Mouse (Mus musculus): ENCODE measurements at regions not wholly inside any gene's neighbourhood (a gene's known extent, or its start where the extent isn't known, plus 50 kb on each side); places are given as distances from the start of the nearest gene placed in this dataset.
A peak's percentile ranks its signal among the peaks of the same experiment; 100 is the strongest.

GRCm38 (mm10) chr10:111711519-111712113, 205.5 kb downstream of the Phlda1 start:
- ATAC-seq (replicated peaks; ENCODE audit: extremely low read depth, insufficient read depth, low FRiP score) = no peak
- Histone ChIP-seq H3K27me3 (ENCODE audit: control insufficient read depth, insufficient read depth, low read length) (no peaks in the 10 kb centered on the region), H3K9ac (ENCODE audit: low read length) (no peak overlapping the region), H3K4me3 (ENCODE audit: low read length) (no peak overlapping the region), H3K4me2 (ENCODE audit: low read depth, low read length) (no peak overlapping the region), H3K9me3 (replicated peaks; ENCODE audit: control insufficient read depth, low read length) (no peaks in the 10 kb centered on the region), H3K36me3 (ENCODE audit: control insufficient read depth, insufficient read depth) (no peaks in the 10 kb centered on the region), H3K27ac (ENCODE audit: low read length) (no peak overlapping the region), H3K4me1 (ENCODE audit: control insufficient read depth, insufficient read depth, low read length) (no peaks in the 10 kb centered on the region)
- 76% methylated on average over 5 of the region's 5 CpGs for WGBS

GRCm38 (mm10) chr10:111712991-111713390, 206.9 kb downstream of the Phlda1 start:
- no peak for ATAC-seq (replicated peaks; ENCODE audit: extremely low read depth, insufficient read depth, low FRiP score)
- Histone ChIP-seq H3K27ac (ENCODE audit: low read length) (no peak overlapping the region), H3K4me2 (ENCODE audit: low read depth, low read length) (no peak overlapping the region), H3K9ac (ENCODE audit: low read length) (no peak overlapping the region), H3K4me3 (ENCODE audit: low read length) (no peak overlapping the region), H3K9me3 (replicated peaks; ENCODE audit: control insufficient read depth, low read length) (no peaks in the 10 kb centered on the region), H3K27me3 (ENCODE audit: control insufficient read depth, insufficient read depth, low read length) (no peaks in the 10 kb centered on the region), H3K36me3 (ENCODE audit: control insufficient read depth, insufficient read depth) (no peaks in the 10 kb centered on the region), H3K4me1 (ENCODE audit: control insufficient read depth, insufficient read depth, low read length) (no peaks in the 10 kb centered on the region)
- 87% methylated on average over 7 of the region's 7 CpGs for WGBS

DNA sequence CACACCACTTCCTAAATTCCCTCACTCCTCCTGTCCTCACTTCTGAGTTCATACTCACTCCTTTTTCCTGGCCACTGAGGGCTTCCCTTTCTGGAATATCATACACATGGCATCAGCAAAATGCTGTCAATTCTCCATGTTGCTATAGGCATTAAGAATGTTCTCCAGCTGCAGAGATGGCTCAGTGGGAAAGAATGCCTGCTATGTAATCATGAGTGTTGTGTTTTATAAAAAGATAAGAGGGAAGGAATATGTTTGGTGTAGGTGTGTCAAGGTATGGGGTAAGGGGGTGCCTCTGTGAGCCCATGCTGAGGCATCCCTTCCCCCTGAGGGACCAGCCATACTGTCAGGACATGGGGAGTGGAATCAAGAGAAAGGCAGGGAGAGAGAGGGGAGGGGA, 207.6 kb downstream of the Phlda1 start:
- no peaks in the 10 kb centered on the region for H3K9me3 ChIP-seq (replicated peaks; ENCODE audit: control insufficient read depth, low read length)
- no peak overlapping the region for H3K9ac ChIP-seq (ENCODE audit: low read length)
- ATAC-seq (replicated peaks; ENCODE audit: extremely low read depth, insufficient read depth, low FRiP score) = no peak
- H3K4me2 ChIP-seq (ENCODE audit: low read depth, low read length) = no peak overlapping the region
- H3K4me1 ChIP-seq (ENCODE audit: control insufficient read depth, insufficient read depth, low read length) = no peaks in the 10 kb centered on the region
- H3K27ac ChIP-seq (ENCODE audit: low read length) = no peak overlapping the region
- H3K36me3 ChIP-seq (ENCODE audit: control insufficient read depth, insufficient read depth) = no peaks in the 10 kb centered on the region
- no peaks in the 10 kb centered on the region for H3K27me3 ChIP-seq (ENCODE audit: control insufficient read depth, insufficient read depth, low read length)
- no peak overlapping the region for H3K4me3 ChIP-seq (ENCODE audit: low read length)

DNA sequence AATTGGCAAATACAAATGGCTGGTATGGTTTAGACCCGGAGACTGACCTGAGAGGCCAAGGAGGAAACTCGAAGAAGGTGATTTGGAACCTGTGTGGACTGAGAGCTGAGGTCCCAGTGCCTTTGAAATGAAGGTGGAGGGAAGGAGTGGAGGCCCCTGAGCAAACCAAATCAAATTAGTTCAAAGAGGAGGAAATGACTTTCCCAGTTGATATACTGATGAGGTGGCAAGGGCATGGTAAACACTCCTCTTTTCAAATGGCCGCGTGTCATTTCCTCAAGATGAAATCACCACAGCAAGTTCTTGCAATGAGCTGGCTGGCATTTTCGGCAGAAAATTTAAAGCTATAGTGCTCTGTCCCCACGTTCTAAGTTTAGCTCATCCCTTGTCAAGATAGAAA, 209.1 kb downstream of the Phlda1 start:
- H3K4me3 ChIP-seq (ENCODE audit: low read length) = no peak overlapping the region
- H3K27ac ChIP-seq (ENCODE audit: low read length) = no peak overlapping the region
- no peak for ATAC-seq (replicated peaks; ENCODE audit: extremely low read depth, insufficient read depth, low FRiP score)
- no peaks in the 10 kb centered on the region for H3K36me3 ChIP-seq (ENCODE audit: control insufficient read depth, insufficient read depth)
- peaks cover 4% of the 10 kb centered on the region; the same call in 1 of the 2 replicates for H3K4me1 ChIP-seq (ENCODE audit: control insufficient read depth, insufficient read depth, low read length)
- no peak overlapping the region for H3K9ac ChIP-seq (ENCODE audit: low read length)
- no peak overlapping the region for H3K4me2 ChIP-seq (ENCODE audit: low read depth, low read length)
- H3K9me3 ChIP-seq (replicated peaks; ENCODE audit: control insufficient read depth, low read length) = no peaks in the 10 kb centered on the region
- no peaks in the 10 kb centered on the region for H3K27me3 ChIP-seq (ENCODE audit: control insufficient read depth, insufficient read depth, low read length)
- 53% methylated on average over 6 of the region's 6 CpGs for WGBS

DNA sequence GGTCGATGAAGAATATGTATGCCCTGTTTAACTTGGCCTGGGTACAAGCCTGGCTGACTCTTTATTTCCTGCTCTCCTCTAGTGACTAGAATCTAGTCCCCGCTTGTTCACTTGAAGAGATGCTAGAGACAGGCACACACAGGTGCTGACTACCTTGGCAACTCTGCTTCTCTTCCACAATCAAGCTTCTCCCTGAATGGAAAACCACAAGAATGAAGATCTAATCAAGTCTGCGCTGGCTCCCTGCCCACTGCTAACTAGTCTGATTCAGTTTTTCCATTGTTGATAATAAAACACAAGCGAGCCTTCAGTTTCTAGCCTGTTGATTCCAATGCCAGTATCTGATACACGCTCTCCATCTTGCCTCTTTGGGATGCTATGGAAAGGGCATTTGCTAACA, 213.5 kb downstream of the Phlda1 start:
- no peaks in the 10 kb centered on the region for H3K36me3 ChIP-seq (ENCODE audit: control insufficient read depth, insufficient read depth)
- no peak overlapping the region for H3K4me3 ChIP-seq (ENCODE audit: low read length)
- no peak overlapping the region for H3K27ac ChIP-seq (ENCODE audit: low read length)
- WGBS = 60% methylated on average over 5 of the region's 5 CpGs
- no peak overlapping the region for H3K9ac ChIP-seq (ENCODE audit: low read length)
- no peak for ATAC-seq (replicated peaks; ENCODE audit: extremely low read depth, insufficient read depth, low FRiP score)
- no peaks in the 10 kb centered on the region for H3K9me3 ChIP-seq (replicated peaks; ENCODE audit: control insufficient read depth, low read length)
- H3K27me3 ChIP-seq (ENCODE audit: control insufficient read depth, insufficient read depth, low read length) = no peaks in the 10 kb centered on the region
- no peak overlapping the region for H3K4me2 ChIP-seq (ENCODE audit: low read depth, low read length)
- peaks cover 17% of the 10 kb centered on the region for H3K4me1 ChIP-seq (ENCODE audit: control insufficient read depth, insufficient read depth, low read length)

- Histone ChIP-seq H3K4me1 (ENCODE audit: control insufficient read depth, insufficient read depth, low read length) (peaks cover 21% of the 10 kb centered on the region), H3K9ac (ENCODE audit: low read length) (no peak overlapping the region), H3K9me3 (replicated peaks; ENCODE audit: control insufficient read depth, low read length) (no peaks in the 10 kb centered on the region), H3K27me3 (ENCODE audit: control insufficient read depth, insufficient read depth, low read length) (no peaks in the 10 kb centered on the region), H3K36me3 (ENCODE audit: control insufficient read depth, insufficient read depth) (no peaks in the 10 kb centered on the region), H3K27ac (ENCODE audit: low read length) (peak overlapping the region; percentile 68), H3K4me2 (ENCODE audit: low read depth, low read length) (no peak overlapping the region), H3K4me3 (ENCODE audit: low read length) (no peak overlapping the region)
- ATAC-seq (replicated peaks; ENCODE audit: extremely low read depth, insufficient read depth, low FRiP score) = peak; percentile 68
- WGBS = 34% methylated on average over 5 of the region's 5 CpGs
Observed at GRCm38 (mm10) chr10:111721068-111721467, 215.0 kb downstream of the Phlda1 start.

- WGBS = 88% methylated on average over 2 of the region's 2 CpGs
- peaks cover 21% of the 10 kb centered on the region for H3K4me1 ChIP-seq (ENCODE audit: control insufficient read depth, insufficient read depth, low read length)
- H3K9me3 ChIP-seq (replicated peaks; ENCODE audit: control insufficient read depth, low read length) = no peaks in the 10 kb centered on the region
- no peak overlapping the region for H3K4me3 ChIP-seq (ENCODE audit: low read length)
- no peak for ATAC-seq (replicated peaks; ENCODE audit: extremely low read depth, insufficient read depth, low FRiP score)
- H3K36me3 ChIP-seq (ENCODE audit: control insufficient read depth, insufficient read depth) = no peaks in the 10 kb centered on the region
- H3K27me3 ChIP-seq (ENCODE audit: control insufficient read depth, insufficient read depth, low read length) = no peaks in the 10 kb centered on the region
- H3K4me2 ChIP-seq (ENCODE audit: low read depth, low read length) = no peak overlapping the region
- no peak overlapping the region for H3K27ac ChIP-seq (ENCODE audit: low read length)
- no peak overlapping the region for H3K9ac ChIP-seq (ENCODE audit: low read length)
Observed at GRCm38 (mm10) chr10:111723885-111724284, 217.8 kb downstream of the Phlda1 start.

GRCm38 (mm10) chr10:111724574-111725414, 218.7 kb downstream of the Phlda1 start:
- Histone ChIP-seq H3K27ac (ENCODE audit: low read length) (peak overlapping the region; percentile 23; the same call in 1 of the 2 replicates), H3K27me3 (ENCODE audit: control insufficient read depth, insufficient read depth, low read length) (no peaks in the 10 kb centered on the region), H3K9ac (ENCODE audit: low read length) (no peak overlapping the region), H3K36me3 (ENCODE audit: control insufficient read depth, insufficient read depth) (no peaks in the 10 kb centered on the region), H3K9me3 (replicated peaks; ENCODE audit: control insufficient read depth, low read length) (no peaks in the 10 kb centered on the region), H3K4me2 (ENCODE audit: low read depth, low read length) (no peak overlapping the region), H3K4me1 (ENCODE audit: control insufficient read depth, insufficient read depth, low read length) (peaks cover 19% of the 10 kb centered on the region), H3K4me3 (ENCODE audit: low read length) (no peak overlapping the region)
- ATAC-seq (replicated peaks; ENCODE audit: extremely low read depth, insufficient read depth, low FRiP score) = no peak
- 49% methylated on average over 7 of the region's 7 CpGs for WGBS

DNA sequence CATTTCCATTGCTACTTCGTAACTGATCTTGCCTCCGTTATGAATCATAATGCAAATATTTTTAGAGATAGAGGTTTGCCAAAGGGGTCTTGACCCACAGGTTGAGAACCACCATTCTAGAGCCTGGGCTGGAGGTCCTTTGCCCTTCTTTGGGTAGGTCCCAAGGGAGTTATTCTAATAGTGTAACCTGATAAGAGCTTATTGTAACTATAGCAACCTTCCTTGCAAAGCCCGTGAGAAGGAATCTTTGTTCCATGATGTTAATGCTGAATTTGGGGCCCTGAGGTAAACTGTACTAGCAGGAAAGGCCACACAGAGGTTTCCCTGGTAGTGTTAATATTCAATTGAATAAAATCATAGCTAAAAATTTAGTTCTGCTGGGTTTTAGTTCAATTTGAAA, 229.9 kb downstream of the Phlda1 start:
- no peaks in the 10 kb centered on the region for H3K36me3 ChIP-seq (ENCODE audit: control insufficient read depth, insufficient read depth)
- H3K4me1 ChIP-seq (ENCODE audit: control insufficient read depth, insufficient read depth, low read length) = peaks cover 7% of the 10 kb centered on the region; the same call in 1 of the 2 replicates
- no peak overlapping the region for H3K4me3 ChIP-seq (ENCODE audit: low read length)
- H3K9me3 ChIP-seq (replicated peaks; ENCODE audit: control insufficient read depth, low read length) = no peaks in the 10 kb centered on the region
- H3K4me2 ChIP-seq (ENCODE audit: low read depth, low read length) = no peak overlapping the region
- H3K9ac ChIP-seq (ENCODE audit: low read length) = no peak overlapping the region
- no peak overlapping the region for H3K27ac ChIP-seq (ENCODE audit: low read length)
- H3K27me3 ChIP-seq (ENCODE audit: control insufficient read depth, insufficient read depth, low read length) = no peaks in the 10 kb centered on the region
- ATAC-seq (replicated peaks; ENCODE audit: extremely low read depth, insufficient read depth, low FRiP score) = no peak
- 42% methylated on average over 3 of the region's 3 CpGs for WGBS

Measured in heart, embryonic 16.5 days (tissue).